Mouse (Mus musculus): ENCODE data around the gene Zhx3.

Zhx3 gene

GRCm38 (mm10) chr2:160804794-160805527 lies 67.8 kb downstream of the Zhx3 start:
- CTCF ChIA-PET, result interaction anchor here (0.6 to 0.7 kb wide), 2 partner anchors 48 to 82 kb away, joined by 3 read pairs; no protein-coding TSS in a partner anchor

DNA sequence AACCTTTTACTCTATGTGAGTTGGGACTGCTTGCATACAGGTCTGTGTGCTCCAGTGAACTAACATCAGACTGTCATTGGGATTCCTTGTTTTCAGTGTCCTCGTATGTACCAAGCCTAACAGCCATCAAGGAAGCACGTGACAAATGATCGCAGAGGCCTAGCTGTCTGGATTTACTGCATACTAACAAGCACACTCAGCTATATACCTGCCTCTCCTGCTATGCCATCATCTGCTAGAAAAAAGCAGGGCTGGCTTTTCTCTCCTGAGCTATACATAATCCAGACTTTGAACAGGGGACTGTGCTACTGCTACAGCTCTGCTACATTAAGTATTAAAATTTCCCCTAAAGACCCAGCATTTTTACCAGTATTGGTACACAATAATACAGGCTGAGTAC lies 70.5 kb downstream of the Zhx3 start:
- CTCF ChIA-PET, result no interaction called here

- CTCF ChIA-PET, result no interaction called here
These were observed 71.8 kb downstream of the Zhx3 start for GRCm38 (mm10) chr2:160800967-160801366.

DNA sequence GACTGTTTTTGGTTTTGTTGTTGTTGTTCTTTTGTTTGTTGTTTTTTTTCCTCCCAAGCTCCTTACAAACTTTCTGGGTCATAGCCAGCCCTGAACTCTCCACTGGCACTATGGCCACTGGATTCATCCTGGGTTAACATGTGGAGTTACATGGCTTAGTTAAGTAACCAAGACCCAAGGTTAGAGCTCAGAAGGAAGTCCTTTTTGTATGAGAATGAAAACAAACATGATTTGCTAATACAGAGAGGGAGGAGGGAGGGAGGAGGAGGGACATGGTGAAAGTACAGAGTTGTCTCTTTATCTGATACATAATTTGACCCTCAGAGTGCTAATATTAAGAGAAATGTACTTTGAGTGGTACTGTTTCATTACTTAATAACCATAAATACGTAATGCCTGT lies 74.6 kb downstream of the Zhx3 start:
- CTCF ChIA-PET, result no interaction called here

GRCm38 (mm10) chr2:160796973-160797372 lies 75.8 kb downstream of the Zhx3 start:
- CTCF ChIA-PET, result no interaction called here

- CTCF ChIA-PET, result no interaction called here
These were observed 79.7 kb downstream of the Zhx3 start for GRCm38 (mm10) chr2:160793117-160793516.

GRCm38 (mm10) chr2:160789741-160790140 lies 83.1 kb downstream of the Zhx3 start:
- CTCF ChIA-PET, result interaction anchor here (1.1 kb wide), 1 partner anchor 8 kb away, joined by 3 read pairs; no protein-coding TSS in a partner anchor

- CTCF ChIA-PET, result no interaction called here
These were observed 83.8 kb downstream of the Zhx3 start for GRCm38 (mm10) chr2:160789046-160789445.

- CTCF ChIA-PET, result no interaction called here
These were observed 86.5 kb downstream of the Zhx3 start for GRCm38 (mm10) chr2:160786333-160786732.

GRCm38 (mm10) chr2:160780834-160781219 lies 92.0 kb downstream of the Zhx3 start:
- CTCF ChIA-PET, result interaction anchor here (1.0 kb wide), 1 partner anchor 10 kb away, joined by 3 read pairs; no protein-coding TSS in a partner anchor

GRCm38 (mm10) chr2:160780154-160780833 lies 92.5 kb downstream of the Zhx3 start:
- CTCF ChIA-PET, result no interaction called here

GRCm38 (mm10) chr2:160778034-160778433 lies 94.8 kb downstream of the Zhx3 start:
- CTCF ChIA-PET, result no interaction called here

DNA sequence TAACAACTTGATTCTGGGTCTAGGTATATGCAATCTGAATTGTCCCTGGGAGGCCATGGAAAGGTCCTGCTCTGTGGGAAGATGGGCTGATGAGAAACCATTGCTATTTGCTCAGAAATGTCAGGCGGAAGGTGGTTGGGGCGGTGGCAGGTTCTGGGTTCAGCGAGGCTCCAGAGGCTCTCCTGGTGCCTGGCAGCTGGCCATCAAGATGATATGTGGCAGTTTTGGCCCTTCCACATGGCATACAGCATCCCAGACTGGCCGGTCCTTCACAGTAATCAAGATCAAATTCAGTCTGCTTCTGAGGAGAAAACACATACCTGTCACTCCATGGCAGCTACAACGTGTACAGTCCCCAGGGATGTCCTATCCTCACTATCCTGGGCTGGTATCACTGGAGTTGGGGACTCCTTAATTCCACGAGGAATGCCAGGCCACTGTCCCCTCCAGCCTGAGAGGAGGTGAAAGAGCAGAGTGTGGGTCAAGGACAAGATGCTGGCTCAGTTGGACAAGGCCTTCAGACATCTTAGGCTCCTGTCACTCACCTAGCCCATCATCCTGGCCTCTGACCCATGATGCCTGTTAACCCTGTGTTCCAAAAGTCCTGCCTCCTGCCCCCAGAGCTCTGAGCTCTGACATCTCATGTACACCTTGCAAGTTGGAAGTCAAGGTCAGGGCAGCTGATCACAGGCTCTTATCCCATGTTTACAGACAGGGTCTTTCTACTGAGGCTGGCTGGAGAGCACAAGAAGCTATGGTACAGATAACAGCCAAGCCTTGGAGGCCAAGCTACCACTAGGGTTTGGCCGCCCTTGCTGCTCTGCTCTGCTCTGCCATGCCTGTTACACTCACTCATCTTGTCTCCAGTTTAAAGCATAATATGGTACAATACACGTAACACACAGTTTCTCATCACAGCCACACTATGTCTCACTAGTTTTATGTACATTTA lies 101.2 kb downstream of the Zhx3 start:
- CTCF ChIA-PET, result no interaction called here

GRCm38 (mm10) chr2:160770871-160771270 lies 101.9 kb downstream of the Zhx3 start:
- CTCF ChIA-PET, result interaction anchor here (0.5 kb wide), 1 partner anchor 35 kb away, joined by 3 read pairs; no protein-coding TSS in a partner anchor

DNA sequence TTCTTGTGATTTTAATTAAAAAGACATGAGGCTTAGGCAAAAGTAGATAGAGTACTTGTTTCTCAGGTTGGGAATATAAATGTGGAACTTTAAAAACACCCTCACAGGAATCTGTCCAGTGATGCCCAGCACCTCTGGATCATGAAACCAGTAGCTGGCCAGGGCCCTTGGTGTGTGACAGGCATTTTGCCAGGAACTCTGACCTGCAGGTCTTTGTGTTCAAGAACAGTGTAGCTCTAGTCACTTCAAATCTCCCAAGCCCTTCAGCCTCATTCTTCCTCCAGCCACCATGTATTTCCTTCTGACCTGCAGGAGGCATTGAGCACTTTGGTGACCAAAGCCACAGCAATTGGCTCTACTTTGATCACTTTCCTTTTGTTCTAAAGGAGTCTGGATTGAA lies 102.4 kb downstream of the Zhx3 start:
- CTCF ChIA-PET, result interaction anchor here (0.5 kb wide), 1 partner anchor 36 kb away, joined by 3 read pairs; no protein-coding TSS in a partner anchor

GRCm38 (mm10) chr2:160768997-160769396 lies 103.8 kb downstream of the Zhx3 start:
- CTCF ChIA-PET, result no interaction called here

DNA sequence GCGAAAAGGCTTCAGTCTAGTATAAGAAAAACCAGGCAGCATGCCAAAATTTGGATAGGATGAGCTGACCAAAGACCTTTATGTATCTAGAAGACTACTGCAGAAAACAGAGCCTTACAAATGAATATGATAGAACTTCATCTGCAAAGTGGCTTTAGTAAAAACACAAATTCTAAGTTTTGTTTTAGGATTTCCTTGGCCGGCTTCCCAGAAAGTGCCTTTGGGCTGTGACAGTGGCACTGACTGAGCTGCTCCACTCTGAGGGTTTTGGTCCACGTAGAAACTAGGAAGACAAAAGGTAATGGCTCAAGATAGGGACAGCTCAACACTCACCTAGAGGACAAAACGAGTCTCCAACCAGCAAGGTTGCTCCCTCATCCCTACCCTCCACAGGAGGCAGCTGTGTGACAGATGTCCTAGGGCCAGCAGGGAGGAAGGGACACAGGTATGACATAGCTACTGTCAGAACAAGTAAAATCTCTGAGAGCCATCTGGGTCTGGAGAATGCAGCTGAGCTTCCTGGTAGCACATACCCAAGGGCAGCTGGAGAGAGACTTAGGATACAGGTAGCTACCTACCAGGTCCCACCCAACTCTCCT lies 104.6 kb downstream of the Zhx3 start:
- CTCF ChIA-PET, result no interaction called here

DNA sequence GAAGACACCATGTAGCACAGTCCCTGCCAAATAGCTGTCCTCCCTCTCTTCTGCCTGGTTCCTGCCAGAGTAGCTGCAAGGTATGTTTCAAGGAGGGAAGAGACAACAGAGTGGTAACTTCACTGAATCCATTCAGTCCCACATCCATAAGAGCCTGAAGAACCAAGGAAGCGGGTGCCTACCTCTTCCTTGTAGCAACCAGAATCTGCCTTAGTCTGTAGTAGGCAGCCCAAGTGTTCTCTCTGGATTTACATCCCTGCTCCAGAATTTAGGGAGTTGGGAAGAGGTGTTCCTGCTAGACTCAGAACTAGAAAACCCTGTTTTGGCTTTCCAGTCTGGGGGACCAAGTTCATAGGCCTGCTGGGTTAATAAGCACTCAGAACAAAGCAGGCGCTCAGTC lies 105.6 kb downstream of the Zhx3 start:
- CTCF ChIA-PET, result no interaction called here

DNA sequence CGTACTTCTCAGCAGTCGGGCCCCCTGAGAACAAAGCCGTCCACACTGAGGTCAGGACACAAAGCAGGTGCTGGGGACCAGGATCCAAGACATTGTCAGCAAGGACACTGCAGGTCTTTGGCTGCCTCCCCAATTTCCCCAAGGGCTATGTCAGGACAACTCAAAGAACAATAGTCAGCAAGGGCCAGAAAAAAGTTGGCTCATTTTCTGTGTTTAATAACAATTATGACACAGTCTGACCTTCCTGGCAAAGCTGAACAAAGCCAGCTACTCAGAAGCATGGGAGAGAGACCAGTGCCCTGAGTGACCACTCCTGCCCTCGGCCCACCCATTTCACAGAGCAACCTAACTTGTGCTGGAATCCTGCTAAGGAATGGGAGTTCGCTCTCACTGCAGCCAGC lies 106.4 kb downstream of the Zhx3 start:
- CTCF ChIA-PET, result no interaction called here

DNA sequence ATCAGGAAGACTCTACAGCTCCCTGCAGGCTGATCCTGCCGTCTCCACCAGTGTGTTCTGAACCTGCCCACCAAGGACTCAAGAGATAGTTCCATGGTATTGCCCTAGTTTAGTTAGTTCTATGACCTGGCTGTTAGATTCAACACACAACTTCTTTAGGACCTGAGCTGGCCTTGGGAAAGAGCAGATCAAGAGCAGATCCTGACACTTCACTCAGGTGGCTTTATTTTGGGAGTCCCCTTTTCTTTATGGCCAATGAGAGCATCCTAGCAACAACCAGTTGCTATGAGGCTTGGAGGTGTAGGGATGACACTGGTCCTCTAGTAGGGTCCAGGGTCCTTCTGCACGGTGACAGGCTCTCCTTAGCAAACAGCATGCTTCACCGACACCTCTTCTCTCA lies 107.7 kb downstream of the Zhx3 start:
- CTCF ChIA-PET, result interaction anchor here (0.7 kb wide), 1 partner anchor 12 kb away, joined by 4 read pairs; no protein-coding TSS in a partner anchor

DNA sequence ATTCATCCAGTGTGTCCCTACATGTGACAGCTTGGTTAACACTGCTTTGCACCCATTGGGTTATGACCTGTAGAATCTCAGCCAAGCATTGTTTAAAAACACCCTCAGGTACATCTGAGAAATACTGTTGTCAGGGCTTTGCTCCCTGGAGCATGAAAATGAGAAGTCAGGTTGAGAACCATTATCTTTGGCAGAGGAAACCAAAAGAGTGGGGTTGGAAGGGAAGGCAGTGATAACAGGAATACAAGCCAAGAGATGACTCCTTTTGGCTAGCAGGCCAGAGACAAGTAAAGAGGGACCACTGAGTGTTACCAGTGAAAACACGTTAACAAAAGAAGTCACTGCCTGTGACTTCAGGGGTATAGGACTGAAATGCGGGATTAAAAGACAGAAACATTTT lies 108.4 kb downstream of the Zhx3 start:
- CTCF ChIA-PET, result no interaction called here

DNA sequence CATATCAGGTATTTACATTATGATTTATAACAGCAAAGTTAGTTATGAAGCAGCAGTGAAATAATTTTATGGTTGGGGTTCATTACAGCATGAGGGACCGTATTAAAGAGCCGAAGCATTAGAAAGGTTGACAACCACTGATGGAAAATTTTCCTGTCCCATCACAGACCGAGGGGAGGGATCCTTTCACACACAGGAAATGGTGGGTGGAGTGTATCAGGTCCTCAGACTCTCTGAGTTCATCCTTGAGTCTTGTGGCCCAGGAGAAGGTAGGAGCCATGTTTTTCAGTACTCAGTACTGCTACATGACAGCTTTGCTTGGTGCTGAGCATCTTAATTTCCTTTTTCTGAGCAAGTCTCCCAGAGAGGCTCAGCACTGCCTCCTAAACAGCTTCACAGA lies 109.0 kb downstream of the Zhx3 start:
- CTCF ChIA-PET, result no interaction called here

Measured in spleen, embryonic (tissue).